Mouse (Mus musculus) pancreas, adult 10 weeks (tissue): ENCODE measurements around the gene Tbpl1. TPM values are rescaled to one million over a fixed set of nuclear protein-coding genes. Genes with fewer than 3 reads are reported as not detected.

Experiments used
- polyA plus RNA-seq: library from polyadenylated mRNA; stranded (reverse); fragments of 350-450 nt; fragmentation: Illumina TruSeq; extraction: RNeasy Lipid Tissue Mini Kit (QIAGEN cat#74804); gene quantifications from one replicate; pipeline ENCODE4 v1.2.3, GENCODE M21; 2015; ENCODE audit warnings: low read depth, low replicate concordance; ENCODE audit not compliant: insufficient read depth

The Tbpl1 gene
- 9.9 TPM for polyA plus RNA-seq

DNA sequence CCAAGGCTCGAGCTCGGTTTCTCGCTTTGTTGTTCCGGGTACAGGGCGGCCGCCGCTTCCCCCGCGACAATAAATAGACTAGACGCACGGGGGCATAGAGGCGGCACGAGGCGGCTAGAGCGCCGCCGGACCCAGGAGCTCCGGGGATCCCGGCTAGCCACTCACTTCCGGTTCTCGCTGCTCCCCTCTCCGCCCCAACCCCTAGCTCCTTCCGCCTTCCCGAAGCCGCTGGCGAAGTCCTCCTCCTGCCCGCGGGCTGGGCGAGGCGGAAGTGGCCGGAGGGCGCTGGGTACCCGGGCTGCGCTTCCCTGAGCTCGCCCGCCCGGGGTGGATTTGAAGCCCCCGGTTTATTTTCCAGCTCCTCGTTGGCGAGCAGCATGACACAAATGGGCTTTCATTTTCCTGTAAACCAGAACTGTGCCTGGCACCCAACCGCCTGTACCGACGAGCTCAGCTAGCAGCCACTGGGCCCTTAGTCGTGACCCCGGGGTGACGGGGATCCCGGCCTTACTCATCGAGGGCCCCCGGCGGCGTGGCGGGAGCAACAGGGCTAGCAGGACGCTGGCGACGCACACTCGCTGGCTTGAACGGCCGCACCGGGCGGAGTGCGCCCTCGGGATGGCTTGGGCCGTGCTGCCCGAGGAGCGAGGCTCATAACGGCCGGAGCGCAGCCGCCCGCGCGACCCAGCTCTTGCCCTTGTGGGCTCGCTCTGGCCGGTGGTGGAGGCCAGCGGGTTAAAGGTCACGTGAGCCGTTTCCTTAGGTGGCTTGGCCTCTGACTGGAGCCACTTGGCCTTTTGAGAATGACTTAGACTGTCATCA lies at the start of gene Tbpl1:
TSS of gene Tbpl1 (minus strand) at position 667 of the 822 bp plus-strand sequence.

Other genes with a start within 250 kb of the Tbpl1 start
- not detected for gene Slc2a12, start 86.9 kb downstream of the Tbpl1 start, polyA plus RNA-seq
- gene Tcf21, start 88.2 kb upstream of the Tbpl1 start, polyA plus RNA-seq: 5.2 TPM